Mouse (Mus musculus) heart, embryonic 13.5 days (tissue): Measurements from ENCODE around the gene Lrmp. TPM values are rescaled to one million over a fixed set of nuclear protein-coding genes. Genes with fewer than 3 reads are reported as not detected.
A peak's percentile ranks its signal among the peaks of the same experiment; 100 is the strongest.

ENCODE experiments used
- ATAC-seq: fragments of 200-750 bp; cut with Nextera tagmentation; 2 replicates; pipeline ENCODE4 v1.8.0; 2017; ENCODE audit warnings: moderate TSS enrichment; ENCODE audit not compliant: insufficient number of reproducible peaks, low FRiP score, low TSS enrichment; ENCODE audit errors: extremely low read depth
- H3K27ac ChIP-seq: fragments of 300-500 bp; sonication (generic); replicated peaks from 2 replicates; pipeline ENCODE4 v1.5.1; 2015; ENCODE audit warnings: moderate library complexity, mild to moderate bottlenecking, inconsistent platforms
- H3K27me3 ChIP-seq: fragments of 300-500 bp; sonication (generic); replicated peaks from 2 replicates; pipeline ENCODE4 v1.6.1; 2015; ENCODE audit warnings: mild to moderate bottlenecking, inconsistent platforms
- H3K36me3 ChIP-seq: fragments of 300-500 bp; sonication (generic); 2 replicates; pipeline ENCODE4 v1.6.1; 2015; ENCODE audit warnings: mild to moderate bottlenecking, inconsistent platforms
- H3K4me1 ChIP-seq: fragments of 300-500 bp; sonication (generic); 2 replicates; pipeline ENCODE4 v1.6.1; 2015; ENCODE audit warnings: inconsistent platforms
- H3K4me2 ChIP-seq: fragments of 300-500 bp; sonication (generic); 2 replicates; pipeline ENCODE4 v1.6.1; 2015; ENCODE audit warnings: inconsistent platforms, mild to moderate bottlenecking, moderate library complexity
- H3K4me3 ChIP-seq: fragments of 300-500 bp; sonication (generic); 2 replicates; pipeline ENCODE4 v1.5.1; 2015; ENCODE audit warnings: moderate library complexity, mild to moderate bottlenecking, inconsistent platforms
- H3K9ac ChIP-seq: fragments of 300-500 bp; sonication (generic); 2 replicates; pipeline ENCODE4 v1.6.1; 2015; ENCODE audit warnings: inconsistent platforms, mild to moderate bottlenecking, moderate library complexity
- H3K9me3 ChIP-seq: fragments of 300-500 bp; sonication (generic); 2 replicates; pipeline ENCODE4 v1.6.1; 2016; ENCODE audit warnings: inconsistent platforms
- WGBS: fragments of 180-500 bp; shearing (Covaris S2); methylation state at CpG from one replicate; pipeline ENCODE4 v1.1.7; 2015; ENCODE audit warnings: mixed read lengths; 5-methylcytosine and 5-hydroxymethylcytosine counted together
- polyA plus RNA-seq: library from polyadenylated mRNA; unstranded; fragments of >200 nt; fragmentation: Nextera tagmentation; extraction: Ambion mirVana; gene quantifications from 2 replicates; pipeline ENCODE4 v1.2.1, GENCODE M21; 2015

Gene Lrmp
- polyA plus RNA-seq, 1 experiment from 2014 or later = 2.2 TPM

- Histone ChIP-seq H3K36me3 (peaks cover 10% of the 10 kb centered on the region), H3K27me3 (no peaks in the 10 kb centered on the region), H3K4me2 (peak overlapping the region; percentile 86), H3K27ac (peak overlapping the region; percentile 28; the same call in 1 of the 2 replicates), H3K4me1 (peaks cover 21% of the 10 kb centered on the region), H3K9ac (peak overlapping the region; percentile 74), H3K4me3 (peak overlapping the region; percentile 86), H3K9me3 (no peaks in the 10 kb centered on the region)
- no peak for ATAC-seq
- WGBS = 33% methylated on average over 8 of the region's 8 CpGs
Observed at GRCm38 (mm10) chr6:145210056-145210680, 94.7 kb downstream of the Lrmp start.

- Histone ChIP-seq H3K4me3 (peak within 1 kb of the TSS; percentile 86), H3K4me2 (peak within 1 kb of the TSS; percentile 86), H3K9me3 (no peaks in the 10 kb centered on the region), H3K4me1 (peaks cover 21% of the 10 kb centered on the region), H3K9ac (peak within 1 kb of the TSS; percentile 95), H3K27me3 (no peaks in the 10 kb centered on the region), H3K27ac (peak within 1 kb of the TSS; percentile 99), H3K36me3 (peaks cover 15% of the 10 kb centered on the region)
- peak; percentile 100 for ATAC-seq
- 0% methylated on average over 36 of the region's 36 CpGs for WGBS
Observed at GRCm38 (mm10) chr6:145210816-145211338, 95.4 kb downstream of the Lrmp start, which contains the start of the genes Casc1 and Etfrf1. Casc1 (minus strand) TSS chr6:145211005. Etfrf1 (plus strand) TSS chr6:145211134.

- Histone ChIP-seq H3K4me1 (peaks cover 21% of the 10 kb centered on the region), H3K9me3 (no peaks in the 10 kb centered on the region), H3K9ac (peak overlapping the region; percentile 95), H3K4me2 (peak overlapping the region; percentile 81), H3K27me3 (no peaks in the 10 kb centered on the region), H3K36me3 (peaks cover 23% of the 10 kb centered on the region), H3K4me3 (peak overlapping the region; percentile 86), H3K27ac (peak overlapping the region; percentile 99)
- 2% methylated on average over 21 of the region's 21 CpGs for WGBS
- ATAC-seq = no peak
Observed at GRCm38 (mm10) chr6:145211376-145212305, 96.2 kb downstream of the Lrmp start.

GRCm38 (mm10) chr6:145213916-145214315, 98.5 kb downstream of the Lrmp start:
- no peaks in the 10 kb centered on the region for H3K9me3 ChIP-seq
- peaks cover 21% of the 10 kb centered on the region for H3K4me1 ChIP-seq
- peaks cover 36% of the 10 kb centered on the region for H3K36me3 ChIP-seq
- 89% methylated on average over 2 of the region's 2 CpGs for WGBS
- no peak overlapping the region for H3K4me3 ChIP-seq
- H3K4me2 ChIP-seq = no peak overlapping the region
- ATAC-seq = no peak
- H3K27ac ChIP-seq = no peak overlapping the region
- no peak overlapping the region for H3K9ac ChIP-seq
- no peaks in the 10 kb centered on the region for H3K27me3 ChIP-seq

- 85% methylated on average over 3 of the region's 3 CpGs for WGBS
- H3K36me3 ChIP-seq = peaks cover 46% of the 10 kb centered on the region
Observed at GRCm38 (mm10) chr6:145215826-145216225, 100.4 kb downstream of the Lrmp start.

GRCm38 (mm10) chr6:145224246-145224645, 108.8 kb downstream of the Lrmp start:
- Histone ChIP-seq H3K9ac (no peak overlapping the region), H3K4me2 (no peak overlapping the region), H3K4me1 (no peaks in the 10 kb centered on the region), H3K4me3 (no peak overlapping the region), H3K27me3 (no peaks in the 10 kb centered on the region), H3K9me3 (no peaks in the 10 kb centered on the region), H3K36me3 (peaks cover 39% of the 10 kb centered on the region), H3K27ac (no peak overlapping the region)
- no peak for ATAC-seq
- 83% methylated on average over 6 of the region's 6 CpGs for WGBS

More at GRCm38 (mm10) chr6:145215826-145216225, 100.4 kb downstream of the Lrmp start:
- Histone ChIP-seq H3K4me3 (no peak overlapping the region), H3K9me3 (no peaks in the 10 kb centered on the region), H3K27ac (no peak overlapping the region), H3K4me2 (no peak overlapping the region), H3K4me1 (peaks cover 13% of the 10 kb centered on the region), H3K9ac (no peak overlapping the region), H3K27me3 (no peaks in the 10 kb centered on the region)
- no peak for ATAC-seq

Other genes starting within 250 kb of the Lrmp start
- gene Bcat1, start 39.5 kb upstream of the Lrmp start, polyA plus RNA-seq = 7.3 and 7.6 TPM in 2 replicates
- 0.29 and 0.56 TPM in 2 replicates for gene Casc1, start 95.4 kb downstream of the Lrmp start, polyA plus RNA-seq
- gene Etfrf1, start 95.5 kb downstream of the Lrmp start, polyA plus RNA-seq = 52.7 and 56.0 TPM in 2 replicates
- gene Kras, start 134.6 kb downstream of the Lrmp start, polyA plus RNA-seq = 33.9 and 39.9 TPM in 2 replicates